Mouse (Mus musculus): ENCODE data around the gene Kpna4. TPM values are rescaled to one million over a fixed set of nuclear protein-coding genes. Genes with fewer than 3 reads are reported as not detected.
A peak's percentile ranks its signal among the peaks of the same experiment; 100 is the strongest.

Gene Kpna4
- polyA plus RNA-seq, 1 experiment, result 81.6 TPM

DNA sequence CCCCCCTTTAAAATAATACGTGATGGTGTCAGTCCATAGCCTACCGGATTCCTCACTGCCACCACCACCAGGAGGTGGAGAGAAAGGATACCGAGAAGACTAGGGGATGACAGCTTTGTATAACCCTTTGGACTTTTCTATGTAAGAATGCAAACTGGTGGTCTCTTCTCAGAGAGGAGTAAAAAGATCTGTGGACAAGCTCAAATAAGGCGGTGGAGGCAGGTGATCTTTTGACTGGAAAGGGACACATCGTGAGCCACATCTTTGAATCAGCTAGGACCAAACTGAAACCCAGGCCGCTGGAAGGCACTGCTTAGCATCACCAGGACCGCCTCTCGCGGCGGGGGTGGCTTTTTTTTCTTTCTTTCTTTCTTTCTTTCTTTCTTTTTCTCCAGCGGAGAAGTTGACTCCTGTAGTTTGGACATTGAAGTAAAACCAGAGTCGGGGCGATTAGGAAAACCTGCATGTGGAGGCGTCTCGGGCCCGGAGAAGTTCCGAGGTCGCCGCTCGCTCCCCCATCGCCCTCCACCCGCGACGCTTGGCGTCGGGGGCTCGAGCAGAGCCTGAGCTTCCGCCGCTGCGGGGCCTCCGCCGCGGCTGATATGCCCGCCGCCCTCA lies 913 bp downstream of the Kpna4 start:
- under 1% methylated on average over 35 of the region's 35 CpGs for WGBS
- no peak for TF ChIP-seq POLR2A (IDR thresholded peaks at IDR 0.05; ENCODE audit: insufficient read depth, low read depth, low read length)
- no peak for TF ChIP-seq CTCF (IDR thresholded peaks at IDR 0.05; ENCODE audit: insufficient read depth, low read depth, low read length)

GRCm38 (mm10) chr3:69125461-69125860 lies 1.5 kb downstream of the Kpna4 start:
- TF ChIP-seq CTCF (IDR thresholded peaks at IDR 0.05; ENCODE audit: insufficient read depth, low read depth, low read length) (no peak), POLR2A (IDR thresholded peaks at IDR 0.05; ENCODE audit: insufficient read depth, low read depth, low read length) (no peak)
- 1% methylated on average over 4 of the region's 4 CpGs for WGBS
- Histone ChIP-seq H3K27ac (ENCODE audit: insufficient read depth, low read depth, low read length) (0 out of 2 replicates have a peak overlapping the region, but pooled peaks have one; percentile 65), H3K4me3 (ENCODE audit: insufficient read depth, low read depth, low read length) (no peak overlapping the region), H3K4me1 (ENCODE audit: control insufficient read depth, insufficient read depth, low read length) (no peaks in the 10 kb centered on the region)

More for the DNA sequence above, 913 bp downstream of the Kpna4 start:
- peak overlapping the region; percentile 65 for H3K27ac ChIP-seq (ENCODE audit: insufficient read depth, low read depth, low read length)
- no peaks in the 10 kb centered on the region for H3K4me1 ChIP-seq (ENCODE audit: control insufficient read depth, insufficient read depth, low read length)
- H3K4me3 ChIP-seq (ENCODE audit: insufficient read depth, low read depth, low read length), result peak overlapping the region; percentile 100

DNA sequence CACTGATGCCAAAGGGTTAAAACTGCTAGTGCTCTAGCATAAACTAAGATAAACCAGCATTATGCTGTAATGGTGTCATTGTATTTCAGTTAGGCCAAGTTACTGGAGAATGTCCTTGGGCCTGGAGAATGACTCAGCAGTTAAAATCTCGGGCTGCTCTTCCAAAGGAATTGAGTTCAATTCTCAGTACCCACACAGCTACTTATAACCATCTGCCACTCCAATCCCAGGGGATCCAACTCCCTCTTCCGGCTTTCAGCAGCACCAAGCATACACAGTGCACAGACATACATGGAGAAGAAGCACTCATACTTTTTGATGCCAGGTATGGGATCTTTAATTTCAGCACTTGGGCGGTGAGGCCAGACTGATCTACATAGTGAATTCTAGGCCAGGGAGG lies 8.1 kb downstream of the Kpna4 start:
- TF ChIP-seq CTCF (IDR thresholded peaks at IDR 0.05; ENCODE audit: insufficient read depth, low read depth, low read length) (no peak), POLR2A (IDR thresholded peaks at IDR 0.05; ENCODE audit: insufficient read depth, low read depth, low read length) (no peak)
- 48% methylated on average over 3 of the region's 3 CpGs for WGBS
- H3K27ac ChIP-seq (ENCODE audit: insufficient read depth, low read depth, low read length), result no peak overlapping the region
- no peak overlapping the region for H3K4me3 ChIP-seq (ENCODE audit: insufficient read depth, low read depth, low read length)
- no peaks in the 10 kb centered on the region for H3K4me1 ChIP-seq (ENCODE audit: control insufficient read depth, insufficient read depth, low read length)

- no peak overlapping the region for H3K4me3 ChIP-seq (ENCODE audit: insufficient read depth, low read depth, low read length)
- no peaks in the 10 kb centered on the region for H3K4me1 ChIP-seq (ENCODE audit: control insufficient read depth, insufficient read depth, low read length)
- 73% methylated on average over 1 of the region's 1 CpGs for WGBS
- TF ChIP-seq CTCF (IDR thresholded peaks at IDR 0.05; ENCODE audit: insufficient read depth, low read depth, low read length) (no peak), POLR2A (IDR thresholded peaks at IDR 0.05; ENCODE audit: insufficient read depth, low read depth, low read length) (no peak)
- no peak overlapping the region for H3K27ac ChIP-seq (ENCODE audit: insufficient read depth, low read depth, low read length)
Observed at GRCm38 (mm10) chr3:69114760-69115159, 12.2 kb downstream of the Kpna4 start.

GRCm38 (mm10) chr3:69113956-69114355 lies 13.0 kb downstream of the Kpna4 start:
- Histone ChIP-seq H3K27ac (ENCODE audit: insufficient read depth, low read depth, low read length) (no peak overlapping the region), H3K4me3 (ENCODE audit: insufficient read depth, low read depth, low read length) (no peak overlapping the region), H3K4me1 (ENCODE audit: control insufficient read depth, insufficient read depth, low read length) (no peaks in the 10 kb centered on the region)
- TF ChIP-seq CTCF (IDR thresholded peaks at IDR 0.05; ENCODE audit: insufficient read depth, low read depth, low read length), result no peak
- WGBS, result 76% methylated on average over 1 of the region's 1 CpGs

- 88% methylated on average over 1 of the region's 1 CpGs for WGBS
- Histone ChIP-seq H3K4me3 (ENCODE audit: insufficient read depth, low read depth, low read length) (no peak overlapping the region), H3K27ac (ENCODE audit: insufficient read depth, low read depth, low read length) (no peak overlapping the region), H3K4me1 (ENCODE audit: control insufficient read depth, insufficient read depth, low read length) (no peaks in the 10 kb centered on the region)
- TF ChIP-seq CTCF (IDR thresholded peaks at IDR 0.05; ENCODE audit: insufficient read depth, low read depth, low read length), result no peak
- no peak for TF ChIP-seq POLR2A (IDR thresholded peaks at IDR 0.05; ENCODE audit: insufficient read depth, low read depth, low read length)
Observed at GRCm38 (mm10) chr3:69109079-69109478, 17.8 kb downstream of the Kpna4 start.

DNA sequence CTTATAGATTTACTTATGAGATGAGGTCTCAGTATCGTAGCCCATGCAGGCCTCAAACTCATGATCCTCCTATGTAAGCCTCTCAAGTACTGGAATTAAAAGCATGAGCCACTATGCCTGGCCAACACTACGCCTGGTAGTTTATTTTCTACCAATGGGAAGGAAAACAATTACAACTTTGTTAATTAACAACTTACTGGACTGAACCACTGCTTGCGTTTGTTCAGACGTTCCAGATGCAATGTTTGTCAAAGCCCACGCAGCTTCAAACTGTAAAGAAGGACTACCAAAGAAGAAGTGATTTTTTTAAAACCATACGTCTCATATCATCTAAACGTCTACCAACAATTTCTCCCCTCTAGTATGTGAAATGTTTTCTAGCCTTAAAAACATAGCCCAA lies 32.5 kb downstream of the Kpna4 start:
- Histone ChIP-seq H3K27ac (ENCODE audit: insufficient read depth, low read depth, low read length) (no peak overlapping the region), H3K4me3 (ENCODE audit: insufficient read depth, low read depth, low read length) (no peak overlapping the region), H3K4me1 (ENCODE audit: control insufficient read depth, insufficient read depth, low read length) (no peaks in the 10 kb centered on the region)
- WGBS, result 79% methylated on average over 7 of the region's 7 CpGs
- TF ChIP-seq POLR2A (IDR thresholded peaks at IDR 0.05; ENCODE audit: insufficient read depth, low read depth, low read length) (no peak), CTCF (IDR thresholded peaks at IDR 0.05; ENCODE audit: insufficient read depth, low read depth, low read length) (no peak)

- 14% methylated on average over 1 of the region's 1 CpGs for WGBS
- Histone ChIP-seq H3K4me3 (ENCODE audit: insufficient read depth, low read depth, low read length) (no peak overlapping the region), H3K27ac (ENCODE audit: insufficient read depth, low read depth, low read length) (no peak overlapping the region), H3K4me1 (ENCODE audit: control insufficient read depth, insufficient read depth, low read length) (no peaks in the 10 kb centered on the region)
- TF ChIP-seq CTCF (IDR thresholded peaks at IDR 0.05; ENCODE audit: insufficient read depth, low read depth, low read length) (no peak), POLR2A (IDR thresholded peaks at IDR 0.05; ENCODE audit: insufficient read depth, low read depth, low read length) (no peak)
Observed at GRCm38 (mm10) chr3:69064005-69064404, 62.9 kb downstream of the Kpna4 start.

DNA sequence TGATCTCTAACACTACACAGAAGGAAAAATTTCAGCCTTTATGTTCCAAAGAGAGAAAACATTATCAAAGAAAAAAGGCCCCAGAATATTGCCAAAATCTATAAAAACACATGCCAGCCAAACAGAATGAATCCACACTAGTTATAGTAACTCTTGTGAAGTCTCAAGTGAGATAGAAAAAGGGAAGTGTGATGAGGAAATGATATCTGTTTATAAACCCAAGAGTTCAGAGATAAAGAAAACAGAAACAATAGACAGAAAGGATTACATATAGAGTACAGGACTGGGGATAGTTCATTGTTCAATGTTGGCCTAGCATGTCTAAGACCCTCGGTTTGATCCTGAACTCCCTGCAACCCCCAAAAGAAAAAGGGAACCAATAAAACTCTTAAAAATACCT lies 64.1 kb downstream of the Kpna4 start:
- 95% methylated on average over 1 of the region's 1 CpGs for WGBS
- no peaks in the 10 kb centered on the region for H3K4me1 ChIP-seq (ENCODE audit: control insufficient read depth, insufficient read depth, low read length)
- TF ChIP-seq POLR2A (IDR thresholded peaks at IDR 0.05; ENCODE audit: insufficient read depth, low read depth, low read length) (no peak), CTCF (IDR thresholded peaks at IDR 0.05; ENCODE audit: insufficient read depth, low read depth, low read length) (no peak)
- H3K27ac ChIP-seq (ENCODE audit: insufficient read depth, low read depth, low read length), result no peak overlapping the region
- H3K4me3 ChIP-seq (ENCODE audit: insufficient read depth, low read depth, low read length), result no peak overlapping the region

DNA sequence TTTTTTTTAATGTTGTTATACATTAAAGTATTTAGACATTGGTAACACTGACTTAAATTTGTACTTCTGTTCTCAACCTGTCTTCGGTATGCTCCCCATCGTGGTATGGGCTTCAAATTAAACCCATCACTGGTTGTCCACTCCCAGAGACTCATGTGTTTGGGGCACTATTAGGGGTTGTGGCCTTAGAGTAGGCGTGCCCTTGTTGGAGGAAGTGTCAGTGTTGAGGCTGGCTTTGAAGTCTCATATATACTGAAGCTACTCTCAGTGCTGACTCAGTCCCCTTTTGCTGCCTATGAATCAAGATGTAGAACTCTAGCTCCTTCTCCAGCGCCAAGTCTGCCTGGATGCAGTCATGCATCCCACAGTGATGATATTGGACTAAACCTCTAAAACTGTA lies 66.2 kb downstream of the Kpna4 start:
- no peak overlapping the region for H3K4me3 ChIP-seq (ENCODE audit: insufficient read depth, low read depth, low read length)
- H3K4me1 ChIP-seq (ENCODE audit: control insufficient read depth, insufficient read depth, low read length), result no peaks in the 10 kb centered on the region
- H3K27ac ChIP-seq (ENCODE audit: insufficient read depth, low read depth, low read length), result no peak overlapping the region
- no peak for TF ChIP-seq CTCF (IDR thresholded peaks at IDR 0.05; ENCODE audit: insufficient read depth, low read depth, low read length)
- no peak for TF ChIP-seq POLR2A (IDR thresholded peaks at IDR 0.05; ENCODE audit: insufficient read depth, low read depth, low read length)
- over 99% methylated on average over 4 of the region's 4 CpGs for WGBS
